Mouse (Mus musculus) layer of hippocampus, postnatal 10 days (tissue): ENCODE data around the gene Ddx58. TPM values are rescaled to one million over a fixed set of nuclear protein-coding genes. Genes with fewer than 3 reads are reported as not detected.

Experiments
- DNase-seq, 2 experiments: peaks; one replicate each; pipeline ENCODE4 v3.0.0; 2021; ENCODE audit warnings: low spot score in 2 of 2
- total RNA-seq, 2 experiments: library from RNA; stranded (reverse); gene quantifications; 2 replicates each; pipeline ENCODE4 v1.2.3; 2021

Ddx58 gene
- total RNA-seq, 2 experiments from 2014 or later = 4.4 to 5.3 TPM

- no peak for DNase-seq
Measured at GRCm38 (mm10) chr4:40236829-40237228, 2.8 kb downstream of the Ddx58 start.

DNA sequence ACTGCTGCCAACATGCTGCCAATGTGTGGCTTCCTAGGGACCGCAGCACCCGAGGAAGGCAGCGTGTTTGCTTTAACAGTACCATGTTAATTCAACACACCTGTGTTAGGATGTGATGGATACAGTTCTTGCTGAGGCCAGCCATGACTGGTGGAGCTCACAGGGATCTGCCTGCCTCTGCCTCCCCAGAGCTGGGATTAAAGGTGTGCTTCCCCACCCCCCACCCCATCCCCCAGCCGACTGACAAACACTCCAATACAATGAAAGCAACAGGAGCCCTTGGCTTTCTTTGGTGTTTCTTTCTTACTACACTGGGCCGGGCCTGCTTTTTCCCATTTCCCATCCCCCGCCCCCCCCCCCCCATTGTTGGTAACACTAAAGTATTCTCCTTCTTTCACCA, 5.4 kb downstream of the Ddx58 start:
- DNase-seq = no peak

GRCm38 (mm10) chr4:40233062-40233664, 6.5 kb downstream of the Ddx58 start:
- DNase-seq = no peak

GRCm38 (mm10) chr4:40229723-40230122, 9.9 kb downstream of the Ddx58 start:
- no peak for DNase-seq

DNA sequence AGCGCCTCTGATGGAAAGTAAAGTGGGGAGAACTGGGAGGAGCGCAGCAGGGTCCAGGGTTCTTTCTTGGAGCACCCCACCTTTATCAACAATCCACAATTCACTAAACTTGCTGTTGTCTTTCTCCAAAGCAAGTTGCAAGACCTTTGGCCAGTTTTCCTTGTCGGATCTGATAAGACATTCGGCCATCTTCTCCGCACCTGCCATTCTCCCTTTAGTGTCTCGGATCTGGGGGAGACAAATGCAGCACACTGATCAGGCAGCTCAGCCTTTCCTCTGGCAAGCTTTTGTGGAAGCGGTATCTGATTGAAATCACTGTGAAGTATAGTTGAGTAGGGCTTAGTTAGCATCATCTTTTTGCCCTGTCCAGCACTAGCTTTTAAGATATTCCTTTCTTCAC, 11.7 kb downstream of the Ddx58 start:
- no peak for DNase-seq

- no peak for DNase-seq
Measured at GRCm38 (mm10) chr4:40227131-40227530, 12.5 kb downstream of the Ddx58 start.

DNA sequence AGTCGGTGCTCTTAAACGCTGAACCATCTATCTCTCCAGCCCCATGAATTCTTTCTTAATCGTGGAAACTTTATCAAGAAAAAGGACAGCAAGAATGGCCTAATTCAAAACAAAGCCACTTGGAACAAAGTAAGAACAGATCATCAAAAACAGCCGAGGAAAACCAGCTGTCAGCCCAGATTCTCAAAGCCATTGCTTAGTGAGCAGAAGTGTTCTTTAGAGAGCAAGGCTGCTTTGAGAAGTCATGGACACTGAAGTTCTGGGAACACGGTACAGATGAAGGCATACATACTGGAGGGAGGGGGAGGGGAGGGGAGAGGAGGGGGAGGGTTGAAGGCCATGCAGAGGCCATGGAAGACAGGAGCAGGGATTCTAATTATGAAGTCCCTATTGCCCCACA, 13.5 kb downstream of the Ddx58 start:
- DNase-seq = no peak

DNA sequence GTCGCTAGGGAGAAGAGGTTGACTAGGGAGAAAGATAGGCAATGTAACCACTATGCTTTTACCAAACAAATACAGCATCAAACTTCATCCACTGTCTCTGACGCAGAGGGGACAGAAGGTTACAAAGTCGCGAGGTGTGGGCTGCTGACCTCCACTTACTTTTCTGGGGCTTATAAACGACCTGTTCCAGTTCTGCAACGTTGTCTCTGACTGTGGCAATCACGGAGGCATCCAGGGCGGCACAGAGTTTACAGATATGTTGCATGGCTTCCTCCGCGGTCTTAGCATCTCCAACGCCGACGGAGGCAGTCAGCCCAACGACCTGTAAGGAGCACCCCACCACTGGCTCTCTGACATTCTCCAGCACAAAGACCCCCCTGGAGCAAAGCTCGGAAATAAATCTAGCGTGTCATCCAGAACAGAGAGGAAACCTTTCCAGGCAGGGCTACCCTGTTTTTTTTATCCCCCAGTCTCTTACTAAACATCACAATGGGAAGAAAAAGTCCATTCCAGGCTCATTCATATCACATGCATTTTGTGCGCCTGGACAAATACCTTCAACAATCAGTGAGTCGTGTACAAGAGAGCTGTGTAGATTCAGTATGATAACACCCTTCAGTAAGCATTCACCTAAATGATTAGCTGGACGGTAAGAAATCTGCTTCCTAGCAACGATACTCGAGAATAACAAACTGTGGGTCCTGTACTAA, 17.6 kb downstream of the Ddx58 start:
- DNase-seq = no peak

DNA sequence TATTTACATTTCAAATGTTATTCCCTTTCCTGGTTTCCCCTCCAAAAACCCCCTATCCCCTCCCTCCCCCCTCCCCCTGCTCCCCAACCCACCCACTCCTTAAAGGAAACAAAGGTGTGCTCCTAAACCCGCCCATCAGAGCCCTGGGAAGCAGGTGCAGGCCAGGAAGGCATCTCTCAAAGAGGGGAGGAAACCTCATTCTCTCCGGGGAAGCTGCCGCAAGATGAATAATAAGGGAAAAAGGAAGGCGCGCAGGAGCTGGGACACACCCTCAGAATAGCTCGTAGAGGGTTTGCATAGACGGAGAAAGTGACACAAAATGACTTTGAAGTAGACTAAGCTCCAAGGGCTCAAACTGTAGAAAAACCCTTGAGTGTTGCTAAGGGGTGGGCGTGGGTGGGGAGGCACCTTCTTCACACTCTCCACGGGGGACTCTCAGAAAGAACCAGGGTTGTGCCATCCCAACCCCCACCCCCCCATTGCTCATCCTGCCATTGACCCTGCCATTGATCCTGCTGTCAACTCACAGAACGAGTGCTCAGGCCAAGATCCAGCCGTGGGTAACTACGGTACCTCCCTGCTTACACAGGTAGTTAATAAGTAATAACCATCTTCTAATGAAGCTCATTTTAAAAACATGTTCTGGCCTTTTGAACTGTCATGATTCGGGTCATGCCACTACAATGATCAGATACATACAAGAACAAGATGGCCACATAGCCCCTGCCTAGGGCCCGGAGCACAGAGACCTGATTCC, 18.4 kb downstream of the Ddx58 start:
- no peak for DNase-seq

GRCm38 (mm10) chr4:40220437-40220836, 19.2 kb downstream of the Ddx58 start:
- DNase-seq = no peak

GRCm38 (mm10) chr4:40218382-40218781, 21.2 kb downstream of the Ddx58 start:
- DNase-seq = peak in 1 of 2 experiments; percentile 23

- DNase-seq = no peak
Measured at GRCm38 (mm10) chr4:40217910-40218309, 21.7 kb downstream of the Ddx58 start.

- no peak for DNase-seq
Measured at GRCm38 (mm10) chr4:40212177-40212576, 27.5 kb downstream of the Ddx58 start.

- DNase-seq = no peak
Measured at GRCm38 (mm10) chr4:40207701-40208100, 31.9 kb downstream of the Ddx58 start.

DNA sequence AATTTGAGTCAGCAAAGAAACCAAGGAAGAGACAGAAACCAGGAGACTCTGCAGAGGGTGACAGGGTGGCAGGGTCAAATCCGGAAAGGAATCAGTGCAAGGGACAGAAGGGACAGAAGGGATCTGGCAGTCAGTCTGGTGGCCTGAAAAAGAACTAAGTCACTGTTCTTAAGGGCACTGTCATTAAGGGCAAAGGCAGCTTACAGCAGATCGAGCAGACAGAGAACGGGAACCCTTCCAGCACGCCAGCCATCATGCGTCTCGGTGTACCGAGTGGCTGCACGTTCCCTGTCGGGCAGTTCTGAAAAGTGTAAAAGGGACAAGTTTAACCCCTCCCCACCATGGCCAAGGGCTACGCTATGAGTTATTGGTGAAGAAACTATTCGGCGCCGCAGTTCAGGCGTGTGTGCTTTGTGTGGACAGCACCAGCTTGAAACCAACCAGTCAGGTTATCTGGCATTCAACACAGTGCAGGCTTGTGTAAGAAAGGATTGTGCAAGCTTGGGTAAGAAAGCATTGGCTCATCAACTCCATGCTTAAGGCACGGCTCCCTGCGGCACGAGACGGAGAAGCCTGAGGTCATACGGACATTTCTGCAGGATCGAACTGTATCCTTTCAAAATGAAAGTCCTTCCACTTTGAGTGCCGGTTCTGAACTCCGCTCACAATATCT, 34.3 kb downstream of the Ddx58 start:
- no peak for DNase-seq

- no peak for DNase-seq
Measured at GRCm38 (mm10) chr4:40204374-40204773, 35.3 kb downstream of the Ddx58 start.

- no peak for DNase-seq
Measured at GRCm38 (mm10) chr4:40202205-40202604, 37.4 kb downstream of the Ddx58 start.

DNA sequence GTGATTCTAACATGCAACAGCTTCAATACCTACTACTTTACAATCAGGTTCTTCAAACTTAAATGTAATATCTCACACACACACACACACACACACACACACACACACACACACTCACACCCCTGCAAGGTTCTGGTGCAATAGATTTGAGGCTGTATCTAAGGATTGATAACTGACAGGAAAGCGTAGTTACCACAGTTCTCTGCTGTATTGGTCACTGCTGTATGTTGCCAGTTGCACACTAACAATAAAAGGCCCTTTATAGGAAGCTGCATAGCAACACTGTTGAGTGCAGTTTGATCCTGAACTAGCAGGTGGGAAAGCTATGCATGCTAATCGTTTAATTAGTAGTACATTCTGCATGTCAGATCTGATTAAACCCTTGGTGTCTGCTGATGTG, 44.3 kb downstream of the Ddx58 start:
- no peak for DNase-seq

GRCm38 (mm10) chr4:40193461-40193860, 46.2 kb downstream of the Ddx58 start:
- DNase-seq = no peak

GRCm38 (mm10) chr4:40192246-40192645, 47.4 kb downstream of the Ddx58 start:
- no peak for DNase-seq

DNA sequence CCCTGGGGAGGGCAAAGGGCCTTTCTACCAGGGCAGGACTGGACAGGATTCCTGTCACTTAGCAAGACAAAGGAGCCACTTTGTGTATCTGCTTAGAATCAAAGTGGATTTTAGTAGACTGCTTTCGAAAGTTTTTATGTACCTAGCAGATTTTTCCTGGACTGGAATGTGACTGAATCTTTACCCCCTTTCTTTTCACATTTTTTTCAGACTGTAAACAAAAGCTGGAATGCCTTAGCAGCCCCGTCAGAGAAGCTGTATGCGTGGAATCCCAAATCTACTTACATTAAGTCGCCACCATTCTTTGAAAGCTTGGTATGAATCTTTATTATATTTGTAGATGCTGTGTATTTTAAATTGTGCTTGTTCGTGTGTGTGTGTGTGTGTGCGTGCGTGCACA, 51.7 kb downstream of the Ddx58 start:
- DNase-seq = no peak

GRCm38 (mm10) chr4:40184470-40184869, 55.2 kb downstream of the Ddx58 start:
- no peak for DNase-seq
